Mouse (Mus musculus): Measurements from ENCODE around the gene Specc1.
A peak's percentile ranks its signal among the peaks of the same experiment; 100 is the strongest.

Gene Specc1

DNA sequence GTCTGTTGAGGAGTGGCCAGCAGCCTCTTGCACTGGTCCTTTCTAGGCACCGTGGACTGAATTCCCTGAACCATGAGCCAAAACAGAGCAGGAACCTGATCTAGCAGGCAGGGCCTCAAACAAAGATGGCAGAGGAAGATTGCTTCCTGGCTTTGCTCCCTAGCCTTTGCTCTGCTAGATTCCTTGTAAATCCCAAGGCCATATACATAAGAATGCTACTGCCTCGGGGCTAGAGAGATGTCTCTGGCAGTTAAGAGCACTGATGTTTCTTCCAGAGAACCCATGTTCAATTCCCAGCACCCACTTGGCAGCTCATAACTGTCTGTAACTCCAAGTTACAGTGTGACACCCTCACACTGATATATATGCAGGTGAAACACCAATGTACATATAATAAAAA is 83.6 kb downstream of the Specc1 start:
- ATAC-seq (ENCODE audit: insufficient number of reproducible peaks, low FRiP score, low TSS enrichment) = no peak

DNA sequence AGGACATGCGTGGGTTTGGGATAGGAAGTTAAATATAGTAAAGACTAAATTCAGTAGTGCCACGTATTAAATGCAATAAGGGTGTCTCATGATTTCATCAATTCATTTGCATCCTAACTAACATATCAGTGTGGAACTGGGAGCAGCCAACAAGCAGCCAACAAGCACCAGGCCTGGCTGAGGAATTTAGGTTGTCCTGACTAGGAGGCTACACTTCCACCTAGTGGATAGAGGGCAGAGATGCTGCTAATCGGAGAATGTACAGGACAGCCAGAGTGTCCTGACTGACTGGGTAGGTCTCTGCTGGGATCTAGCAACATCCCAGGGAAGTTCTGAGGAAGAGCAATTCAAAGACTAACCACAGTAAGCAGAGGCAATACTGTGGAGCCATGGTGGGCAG is 88.1 kb downstream of the Specc1 start:
- peak; percentile 45; the same call in 1 of the 2 replicates for ATAC-seq (ENCODE audit: insufficient number of reproducible peaks, low FRiP score, low TSS enrichment)

DNA sequence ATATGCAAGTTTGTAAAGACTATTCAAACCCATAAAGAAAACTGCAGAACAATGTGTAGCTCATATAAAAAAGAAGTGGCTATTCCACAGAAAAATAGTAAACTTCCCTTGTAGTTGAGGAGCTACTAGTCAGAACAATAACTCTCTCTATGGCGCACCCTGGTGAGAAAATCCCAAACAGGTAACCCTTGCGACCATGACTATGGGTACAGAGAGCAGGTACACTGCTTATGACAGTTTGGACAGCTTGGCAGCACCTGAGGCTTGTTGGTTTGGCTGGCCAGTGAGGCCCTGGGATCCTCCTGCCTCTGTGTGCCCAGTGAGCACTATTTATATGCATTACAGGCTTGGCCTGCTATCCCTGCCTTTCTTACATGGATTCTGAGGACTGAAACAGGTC is 89.4 kb downstream of the Specc1 start:
- ATAC-seq (ENCODE audit: insufficient number of reproducible peaks, low FRiP score, low TSS enrichment) = no peak

DNA sequence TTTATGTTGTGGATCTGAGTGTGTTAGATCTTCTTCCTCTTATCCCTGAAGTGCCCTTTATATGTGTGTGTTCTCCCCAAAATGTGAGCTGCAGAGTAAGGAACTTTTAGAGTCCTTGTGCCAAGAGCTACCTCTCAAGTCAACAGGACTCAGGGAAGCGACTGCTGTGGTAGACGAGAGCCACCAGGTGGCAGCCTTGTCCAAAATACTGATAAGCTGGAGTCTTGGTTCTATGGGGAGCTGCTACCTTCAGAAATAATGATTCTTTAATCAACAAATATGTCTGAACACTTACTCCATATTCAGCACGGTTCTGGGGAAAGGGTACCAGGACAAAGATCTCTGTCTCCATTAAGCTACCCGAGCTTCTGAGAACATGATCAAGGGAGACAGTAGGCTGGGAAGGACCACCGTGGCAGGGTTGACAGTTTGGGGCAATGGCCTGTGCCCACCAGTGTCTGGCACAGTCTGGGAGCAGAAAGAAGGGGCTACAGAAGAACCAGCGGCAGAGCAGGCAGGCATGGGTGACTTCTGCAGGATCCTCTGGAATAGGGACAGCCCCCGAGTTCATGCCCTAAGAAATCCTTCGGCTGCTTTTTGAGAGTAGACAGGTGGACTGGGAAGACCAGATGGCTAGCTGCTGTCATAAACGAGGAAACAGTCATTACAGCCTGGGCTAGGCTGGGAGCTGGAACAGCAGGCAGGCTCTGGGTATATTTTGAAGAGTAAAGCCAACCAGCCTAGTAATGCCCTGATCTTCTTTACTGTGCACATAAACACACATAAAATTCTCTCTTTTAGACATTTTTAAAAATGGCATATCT is 91.5 kb downstream of the Specc1 start:
- 0 out of 2 replicates have a peak, but pooled peaks have one; percentile 68 for ATAC-seq (ENCODE audit: insufficient number of reproducible peaks, low FRiP score, low TSS enrichment)

DNA sequence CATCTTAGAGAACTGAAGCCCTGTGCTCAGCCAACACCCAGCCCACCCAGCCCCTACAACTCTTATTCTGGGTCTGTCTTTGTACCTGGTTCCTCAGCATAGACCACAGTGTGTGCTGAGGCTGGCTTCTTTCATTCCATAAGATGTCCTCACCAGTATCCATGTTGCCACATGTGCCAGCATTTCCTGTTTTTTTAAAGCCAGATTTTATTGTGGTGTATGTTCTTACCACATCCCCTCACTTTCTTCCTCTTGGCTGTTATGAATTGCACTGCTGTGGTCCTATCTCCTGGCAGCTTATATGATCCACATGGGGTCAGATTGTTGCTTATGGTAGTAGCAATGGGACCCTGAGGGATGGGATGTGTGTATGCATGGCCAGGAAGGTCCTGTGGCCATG is 92.6 kb downstream of the Specc1 start:
- no peak for ATAC-seq (ENCODE audit: insufficient number of reproducible peaks, low FRiP score, low TSS enrichment)

DNA sequence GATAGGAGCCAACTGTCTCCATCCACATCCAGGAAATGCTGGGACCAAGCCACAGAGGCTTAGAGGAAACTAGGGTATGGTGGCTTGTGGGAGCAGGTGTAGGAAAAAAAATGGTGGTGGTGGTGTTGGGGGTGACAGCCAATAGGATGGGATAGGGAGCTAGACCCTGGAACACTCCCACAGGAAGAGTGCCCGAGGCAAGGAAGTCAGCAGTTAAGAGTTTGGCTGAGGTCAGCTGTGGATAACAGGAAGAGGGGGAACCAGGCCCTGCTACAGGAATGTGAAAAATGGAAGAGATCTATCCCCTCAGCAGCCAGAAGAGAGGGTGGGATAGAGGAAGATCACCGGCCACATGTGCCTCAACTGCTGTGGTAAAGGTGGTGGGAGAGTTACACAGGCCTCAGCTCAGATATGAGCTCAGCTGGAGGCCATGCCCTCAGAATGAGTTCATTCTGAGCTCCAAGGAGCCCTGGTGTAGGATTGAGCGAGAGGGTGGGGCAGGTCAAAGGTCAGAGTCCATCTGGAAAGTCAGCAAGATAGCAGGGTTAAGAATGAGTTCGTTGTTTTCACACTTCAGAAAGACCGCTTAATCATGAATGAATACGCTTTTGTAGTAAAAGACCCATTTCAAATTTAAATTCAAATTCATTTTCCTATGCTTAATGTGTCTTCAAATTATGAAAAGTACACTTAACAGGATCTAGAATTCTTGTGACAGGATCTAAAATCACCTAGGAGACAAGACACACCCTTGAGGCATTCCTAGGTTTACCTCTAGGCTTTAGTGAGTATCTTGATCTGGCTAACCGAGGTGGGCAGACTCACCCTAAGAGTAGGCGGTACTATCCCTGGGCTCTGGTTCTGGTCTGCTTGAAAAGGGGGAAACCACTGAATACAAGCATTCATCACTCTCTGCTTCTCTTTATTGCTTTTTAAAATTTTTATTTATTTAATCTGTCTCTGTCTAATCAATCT is 94.1 kb downstream of the Specc1 start:
- ATAC-seq (ENCODE audit: insufficient number of reproducible peaks, low FRiP score, low TSS enrichment) = no peak

DNA sequence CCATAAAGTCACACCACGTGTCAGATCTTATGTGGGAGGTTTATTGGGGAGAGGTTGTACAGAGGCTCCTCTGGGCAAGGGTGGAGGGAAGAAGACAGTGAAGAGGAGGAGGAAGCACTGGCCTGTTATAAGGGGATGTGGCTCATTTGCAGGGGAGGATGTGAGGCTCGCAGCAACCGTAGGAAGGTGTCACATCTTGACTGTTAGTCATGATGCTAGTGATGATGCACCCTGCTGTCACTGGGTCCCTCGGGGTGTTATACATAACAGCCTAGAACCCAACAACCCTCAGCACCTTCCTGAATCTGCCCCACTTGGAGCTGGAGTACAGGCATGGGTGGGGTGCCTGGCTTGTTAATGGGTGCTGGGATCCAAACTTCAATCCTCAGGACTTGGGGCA is 94.9 kb downstream of the Specc1 start:
- no peak for ATAC-seq (ENCODE audit: insufficient number of reproducible peaks, low FRiP score, low TSS enrichment)

DNA sequence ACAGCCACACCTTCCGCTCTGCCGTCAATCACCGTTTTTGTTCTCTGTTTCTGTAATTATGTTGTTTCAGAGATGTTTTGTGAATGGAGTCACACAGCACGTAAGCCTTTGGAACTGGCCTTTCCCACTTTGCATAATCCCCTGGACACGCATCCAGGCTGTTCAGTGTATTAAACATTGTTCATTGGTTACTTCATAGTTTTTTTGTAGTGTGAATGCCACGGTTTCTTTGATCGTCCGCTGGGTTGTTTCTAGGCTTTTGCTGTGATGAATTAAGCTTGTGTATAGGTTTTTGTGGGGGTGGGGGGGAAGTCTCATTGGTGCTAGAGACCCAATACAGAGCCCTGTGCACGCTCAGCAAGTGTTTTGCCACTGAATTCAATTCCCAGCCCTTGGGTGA is 97.4 kb downstream of the Specc1 start:
- ATAC-seq (ENCODE audit: insufficient number of reproducible peaks, low FRiP score, low TSS enrichment) = no peak

DNA sequence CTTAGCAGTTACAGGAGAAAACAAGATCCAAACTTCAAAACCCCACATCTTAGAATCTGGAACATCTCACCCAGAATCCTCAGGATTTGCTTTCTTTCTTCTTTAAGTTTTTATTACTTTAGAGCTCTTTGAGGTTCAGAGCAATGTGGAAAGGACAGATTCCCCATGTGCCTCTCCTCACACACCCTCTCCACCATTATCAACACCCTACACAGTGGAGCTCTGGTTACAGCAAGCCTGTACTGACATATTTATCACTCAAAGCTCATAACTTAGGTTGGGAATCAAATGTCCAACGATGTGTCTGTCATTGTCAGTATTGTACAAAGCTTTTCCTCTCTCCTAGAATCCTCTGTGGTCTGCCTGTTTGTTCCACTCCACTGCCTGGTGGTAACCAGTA is 108.0 kb downstream of the Specc1 start:
- ATAC-seq (ENCODE audit: insufficient number of reproducible peaks, low FRiP score, low TSS enrichment) = no peak

DNA sequence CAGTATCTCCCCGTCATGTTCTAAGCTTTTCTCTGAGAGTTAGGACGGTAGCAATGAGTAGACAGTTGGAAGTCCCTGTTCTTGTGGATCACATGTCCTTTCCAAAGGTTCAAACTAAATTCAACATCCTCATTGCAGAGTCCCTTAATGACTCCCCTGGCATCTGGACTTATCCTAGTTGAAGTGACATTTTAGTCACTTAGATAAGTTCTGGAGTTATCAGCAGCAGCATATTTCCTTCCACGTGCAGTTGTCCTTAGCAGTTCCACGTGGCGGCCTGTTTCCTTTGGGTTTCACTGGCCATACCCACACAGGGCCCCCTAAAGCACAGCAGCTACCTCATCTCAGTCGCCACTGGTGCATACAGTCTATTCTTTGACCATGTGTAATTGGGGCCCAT is 109.1 kb downstream of the Specc1 start:
- no peak for ATAC-seq (ENCODE audit: insufficient number of reproducible peaks, low FRiP score, low TSS enrichment)

DNA sequence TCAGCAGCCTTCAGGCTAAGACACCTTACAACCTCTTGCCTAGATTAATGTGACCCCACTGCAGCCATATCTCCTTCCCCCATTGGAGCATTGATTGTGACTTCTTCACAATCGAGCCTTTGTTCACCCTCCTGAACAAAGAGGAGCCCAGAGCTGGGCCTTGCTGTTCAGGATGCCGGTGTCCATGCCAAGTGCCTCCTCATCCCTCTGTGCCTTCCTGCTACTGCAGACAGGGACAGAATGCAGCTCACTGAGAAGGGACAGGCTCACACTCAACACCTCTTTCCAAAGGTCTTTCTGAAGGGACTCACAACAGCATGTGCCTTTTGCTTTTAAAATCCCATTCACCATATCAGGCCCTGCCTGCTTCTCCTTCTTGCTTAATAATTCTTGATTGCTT is 113.0 kb downstream of the Specc1 start:
- ATAC-seq (ENCODE audit: insufficient number of reproducible peaks, low FRiP score, low TSS enrichment) = no peak

DNA sequence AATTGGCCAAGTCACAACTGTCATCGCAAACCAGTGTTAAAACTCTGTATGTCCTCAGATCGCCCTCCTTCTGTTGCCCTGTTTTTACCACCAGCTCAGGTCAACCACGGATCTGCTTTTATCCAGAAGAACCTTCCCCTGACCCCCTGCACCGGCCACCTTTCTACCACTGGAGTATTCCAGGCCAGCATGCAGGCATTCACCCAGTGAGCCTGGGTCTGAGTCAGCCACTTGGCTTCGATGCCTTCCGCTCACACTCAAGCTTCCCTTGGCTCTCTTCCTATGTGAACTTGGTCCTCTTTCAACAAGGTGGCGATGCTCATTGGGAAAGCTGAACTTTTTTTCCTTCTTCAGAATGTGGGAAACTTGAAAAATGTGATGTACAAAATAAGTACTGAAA is 113.6 kb downstream of the Specc1 start:
- 0 out of 2 replicates have a peak, but pooled peaks have one; percentile 45 for ATAC-seq (ENCODE audit: insufficient number of reproducible peaks, low FRiP score, low TSS enrichment)

DNA sequence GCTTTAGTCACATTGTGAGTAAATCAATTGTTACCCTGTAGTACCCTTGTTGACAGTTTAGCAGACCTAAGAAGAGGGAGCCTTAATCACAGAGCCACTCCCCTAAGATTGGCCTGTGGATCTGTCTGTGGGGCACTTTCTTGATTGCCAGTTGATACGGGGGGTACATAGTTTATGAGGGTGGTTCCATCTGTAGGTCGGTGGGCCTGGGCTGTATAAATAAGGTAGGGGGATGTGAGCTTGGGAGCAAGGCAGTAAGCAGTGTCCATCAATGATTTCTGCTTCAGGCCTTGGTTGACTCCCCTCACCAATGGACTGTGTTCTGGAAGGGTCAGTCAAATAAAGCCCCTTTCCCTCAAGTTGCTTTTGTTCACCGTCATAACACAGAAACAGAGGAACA is 115.8 kb downstream of the Specc1 start:
- ATAC-seq (ENCODE audit: insufficient number of reproducible peaks, low FRiP score, low TSS enrichment) = no peak

DNA sequence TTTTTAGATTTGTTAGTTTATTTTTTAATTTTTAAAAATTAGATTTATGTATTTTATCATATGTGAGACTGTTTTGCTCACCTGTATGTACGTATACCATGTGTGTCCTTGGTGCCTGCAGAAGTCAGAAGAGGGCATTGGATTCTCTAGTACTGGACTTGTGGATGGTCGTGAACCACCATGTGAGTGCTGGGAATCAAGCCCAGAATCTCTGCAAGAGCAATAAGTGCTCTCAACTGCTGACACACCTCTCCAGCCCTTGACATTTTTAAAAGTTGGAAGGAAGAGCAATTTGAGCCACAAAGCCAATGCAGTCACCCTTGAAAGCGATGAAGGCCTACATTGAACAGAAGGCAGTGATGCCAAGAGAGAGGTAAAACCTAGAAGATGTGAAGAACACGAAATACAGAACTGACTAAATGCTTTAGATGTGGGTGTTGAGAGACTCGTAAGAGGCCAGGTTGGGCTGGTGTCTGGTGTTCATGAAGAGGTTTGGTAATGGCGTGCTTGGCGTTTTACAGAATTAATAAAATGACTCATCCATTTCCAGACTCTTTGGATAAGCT is 117.1 kb downstream of the Specc1 start:
- no peak for ATAC-seq (ENCODE audit: insufficient number of reproducible peaks, low FRiP score, low TSS enrichment)

DNA sequence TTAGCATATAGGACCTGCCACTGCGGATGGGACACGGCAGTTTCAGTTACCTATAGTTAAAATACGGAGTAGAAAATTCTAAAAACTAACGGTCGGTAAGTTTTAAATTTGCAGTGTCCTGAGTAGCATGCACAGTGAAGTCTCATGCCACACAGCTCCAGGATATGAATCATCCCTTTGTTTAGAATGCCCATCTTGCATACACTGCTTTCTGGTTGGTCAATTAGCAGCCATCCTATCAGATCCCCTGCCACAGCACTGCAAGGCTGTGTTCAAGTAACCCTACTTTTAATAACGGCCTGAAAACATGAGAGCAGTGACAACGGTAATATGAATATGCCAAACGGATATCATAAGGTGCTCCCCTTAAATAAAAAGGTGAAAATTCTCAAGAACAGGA is 118.0 kb downstream of the Specc1 start:
- ATAC-seq (ENCODE audit: insufficient number of reproducible peaks, low FRiP score, low TSS enrichment) = no peak

DNA sequence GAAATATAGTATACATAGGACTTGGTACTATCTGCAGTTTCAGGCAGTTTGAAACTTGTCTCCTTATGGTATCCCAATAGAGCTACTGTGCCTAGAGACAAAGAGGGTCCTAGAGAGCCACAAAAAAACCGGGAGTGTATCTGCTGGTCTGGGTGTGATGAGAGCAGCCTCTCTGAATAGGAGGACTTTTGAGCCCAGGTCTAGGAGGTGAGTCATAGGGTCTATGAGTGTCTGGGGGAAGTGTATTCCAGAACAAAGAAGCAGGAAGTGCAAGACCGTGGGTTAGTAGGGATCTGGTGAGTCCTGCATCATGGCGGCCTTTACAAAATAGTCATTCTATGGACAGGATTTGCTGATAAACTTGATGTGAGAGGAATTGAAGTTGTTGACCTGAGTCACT is 118.5 kb downstream of the Specc1 start:
- no peak for ATAC-seq (ENCODE audit: insufficient number of reproducible peaks, low FRiP score, low TSS enrichment)

DNA sequence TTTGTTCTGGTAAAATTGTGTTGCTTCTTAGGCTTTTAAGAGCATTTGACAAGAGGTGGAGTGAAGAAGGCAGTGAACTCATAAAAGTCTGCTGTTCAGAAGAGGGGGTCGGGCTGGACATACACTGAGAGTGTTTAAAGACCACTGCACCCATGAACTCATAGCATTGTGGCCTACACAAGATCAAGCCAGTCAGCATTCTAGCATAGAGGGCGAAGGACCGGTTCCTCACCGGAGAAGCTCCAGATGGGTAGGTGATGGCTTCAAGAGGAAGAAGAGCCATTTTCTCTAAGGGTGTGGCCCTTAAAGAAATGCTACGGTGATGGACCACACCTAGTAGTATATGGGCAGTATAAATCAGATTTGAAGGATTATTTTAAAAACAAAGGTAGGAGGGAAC is 119.0 kb downstream of the Specc1 start:
- no peak for ATAC-seq (ENCODE audit: insufficient number of reproducible peaks, low FRiP score, low TSS enrichment)

DNA sequence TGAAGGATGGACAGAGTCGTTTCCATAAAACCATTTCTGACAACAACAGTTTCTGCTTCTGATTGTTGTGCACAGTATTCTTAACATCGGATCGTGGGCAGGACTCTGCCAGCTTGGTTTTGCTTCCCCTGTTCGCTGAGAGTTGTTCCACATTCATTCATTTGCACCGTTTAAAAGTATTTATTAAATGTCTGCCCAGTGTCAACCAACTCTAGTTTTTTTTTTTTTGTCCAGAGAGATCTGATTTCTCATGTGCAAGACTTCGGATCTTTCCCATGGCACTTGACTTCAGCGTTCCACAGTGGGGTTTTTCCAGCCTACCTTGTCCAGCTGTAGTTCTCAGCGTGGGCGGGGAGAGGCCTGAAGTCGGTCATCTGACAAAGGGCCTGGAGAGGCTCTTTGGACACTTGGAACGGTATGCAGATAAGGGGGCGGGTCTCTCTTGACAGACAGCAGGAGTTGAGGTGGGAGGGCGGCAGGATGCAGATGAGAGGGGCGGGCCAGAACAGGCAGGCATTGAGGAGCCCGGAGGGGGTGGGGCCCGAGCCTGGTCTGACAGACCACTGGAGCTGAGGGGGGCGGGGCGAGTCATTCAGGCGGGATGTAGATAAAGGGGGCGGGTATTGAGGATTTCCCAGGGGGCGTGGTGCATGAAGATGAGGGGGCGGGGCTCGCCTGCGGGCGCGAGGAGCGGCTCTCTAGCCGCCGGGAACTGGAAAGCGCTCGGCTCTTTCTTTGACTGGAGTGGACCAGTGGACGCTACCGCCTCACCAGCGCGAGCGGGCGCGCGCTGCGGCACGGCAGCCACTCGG is 120.0 kb downstream of the Specc1 start:
- ATAC-seq (ENCODE audit: insufficient number of reproducible peaks, low FRiP score, low TSS enrichment) = peak; percentile 64

DNA sequence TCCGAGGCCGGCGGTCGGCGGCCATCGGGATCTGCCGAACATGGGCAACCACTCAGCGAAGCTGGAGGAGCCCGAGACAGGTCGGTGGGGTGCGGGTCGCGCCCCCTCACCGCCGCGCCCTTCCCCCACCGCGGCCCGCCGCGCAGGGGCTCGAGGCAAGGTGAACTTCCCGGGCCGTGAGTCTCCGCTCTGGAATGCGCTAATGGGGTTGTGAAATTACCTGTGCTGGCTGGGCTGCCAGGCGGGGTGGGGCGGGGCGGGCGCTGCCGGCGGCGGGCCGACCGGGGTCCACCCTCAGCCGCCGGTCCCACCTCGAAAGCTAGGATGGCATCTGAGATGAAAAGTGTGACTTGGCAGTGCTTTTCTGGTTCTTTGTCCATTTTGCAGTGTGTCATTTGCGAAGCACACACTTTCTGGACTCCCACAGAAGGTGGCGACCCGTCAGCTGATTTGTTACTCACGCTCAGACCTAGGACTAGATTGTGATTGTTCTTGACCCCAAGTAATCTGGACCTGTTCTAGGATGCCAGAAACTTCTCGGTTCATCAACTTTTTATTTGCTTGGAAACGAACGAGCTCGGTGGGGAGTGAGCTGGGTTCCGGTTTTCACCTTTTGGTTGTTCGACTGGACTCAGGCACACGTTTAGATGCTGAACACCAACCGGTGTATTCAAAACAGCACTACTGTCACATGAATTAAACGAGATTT is 120.7 kb downstream of the Specc1 start:
- no peak for ATAC-seq (ENCODE audit: insufficient number of reproducible peaks, low FRiP score, low TSS enrichment)

DNA sequence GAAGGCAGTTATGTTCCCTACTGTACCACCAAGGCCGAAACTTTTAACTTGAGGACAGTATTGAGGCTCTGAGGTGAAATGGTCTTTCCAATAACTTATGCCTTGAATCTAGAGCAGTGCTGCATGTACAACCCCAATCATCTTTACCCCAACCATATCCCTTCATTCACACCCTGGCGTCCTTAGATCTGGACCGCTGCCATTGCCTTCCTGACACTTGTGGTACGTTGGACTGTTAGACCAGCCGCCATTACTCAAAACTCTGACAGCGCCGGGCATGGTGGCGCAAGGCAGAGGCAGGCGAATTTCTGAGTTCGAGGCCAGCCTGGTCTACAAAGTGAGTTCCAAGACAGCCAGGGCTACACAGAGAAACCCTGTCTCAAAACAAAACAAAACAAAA is 121.8 kb downstream of the Specc1 start:
- no peak for ATAC-seq (ENCODE audit: insufficient number of reproducible peaks, low FRiP score, low TSS enrichment)

All from cerebellum, adult (tissue).